In the genomic region with DNA sequence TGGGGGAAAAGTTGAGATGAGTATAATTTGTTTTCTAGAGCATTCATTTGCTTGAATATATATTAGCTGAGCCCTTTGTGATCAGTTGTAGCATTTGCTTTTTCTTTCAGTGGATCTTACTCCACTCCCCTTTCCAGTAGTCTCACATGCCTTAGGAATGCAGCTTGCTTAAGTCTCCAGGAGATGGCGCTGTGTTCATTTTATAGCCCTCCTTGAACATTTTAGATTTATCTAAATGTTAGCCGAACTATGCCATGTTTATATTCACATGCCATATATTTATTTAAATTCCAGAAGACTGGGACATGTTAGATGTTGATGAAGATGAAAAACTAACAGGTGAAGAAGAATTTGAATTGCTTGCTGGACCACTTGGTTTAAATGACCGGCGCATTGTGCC, we compare ENCODE assay signal across 9 mouse cellular contexts. TPM values are rescaled to one million over a fixed set of nuclear protein-coding genes. Genes with fewer than 3 reads are reported as not detected.
A peak's percentile ranks its signal among the peaks of the same experiment; 100 is the strongest.
DNase-seq lines count a peak whose midpoint lies in the region; ATAC-seq and TF ChIP-seq lines count a peak whose summit lies in the region.
"Had no signal": no experiment of that assay in that cellular context is flagged by ENCODE, and none has a peak within 500 bp of the region (broad histone marks: within the 10 kb centered on the region; RNA-seq: fewer than 3 reads in every experiment).

No protein-coding gene starts in this region.

- H3K36me3 ChIP-seq in heart, embryonic 10.5 days, result peaks cover 58% of the 10 kb centered on the region
- peaks cover 32% of the 10 kb centered on the region for H3K36me3 ChIP-seq in midbrain, postnatal 0 days (ENCODE audit: insufficient read depth, low read length)
- H3K36me3 ChIP-seq in midbrain, embryonic 16.5 days (ENCODE audit: control insufficient read depth, insufficient read depth, low read length), result peaks cover 24% of the 10 kb centered on the region

- peak; percentile 6 to 34 for DNase-seq in heart, adult 18-20 months
- no peak for DNase-seq in heart, embryonic 10.5 days (ENCODE audit: low spot score)
- peak; percentile 68 for DNase-seq in midbrain, postnatal 0 days (ENCODE audit: low spot score)
- DNase-seq in adrenal gland, postnatal 36 days, result peak; percentile 20 to 35
- DNase-seq in thymus, postnatal 14 days, result peak; percentile 59
- DNase-seq in layer of hippocampus, adult 9-11 months, result no peak

- H3K4me1 ChIP-seq in heart, embryonic 10.5 days, result no peaks in the 10 kb centered on the region
- no peaks in the 10 kb centered on the region for H3K4me1 ChIP-seq in midbrain, postnatal 0 days (ENCODE audit: insufficient read depth, low read length)
- H3K4me1 ChIP-seq in midbrain, embryonic 16.5 days (ENCODE audit: control insufficient read depth, insufficient read depth, low read length), result no peaks in the 10 kb centered on the region
- H3K4me1 ChIP-seq: limb, embryonic 15.5 days had no signal

- TF ChIP-seq CTCF in midbrain, postnatal 0 days (IDR thresholded peaks at IDR 0.05), result peak; percentile 78

- H3K9ac ChIP-seq in midbrain, postnatal 0 days (replicated peaks; ENCODE audit: low read length, poor library complexity, severe bottlenecking), result no peak overlapping the region
- no peak overlapping the region for H3K9ac ChIP-seq in midbrain, embryonic 16.5 days (ENCODE audit: low read depth, low read length)
- H3K9ac ChIP-seq: limb, embryonic 15.5 days had no signal

- H3K27me3 ChIP-seq in heart, embryonic 10.5 days (ENCODE audit: insufficient read depth, poor library complexity, severe bottlenecking), result no peaks in the 10 kb centered on the region
- H3K27me3 ChIP-seq in midbrain, postnatal 0 days (ENCODE audit: insufficient read depth, low read length), result no peaks in the 10 kb centered on the region
- H3K27me3 ChIP-seq in midbrain, embryonic 16.5 days (ENCODE audit: control insufficient read depth, insufficient read depth, low read depth, low read length), result no peaks in the 10 kb centered on the region
- H3K27me3 ChIP-seq: limb, embryonic 15.5 days had no signal

- WGBS in heart, embryonic 10.5 days, result 59% methylated on average over 4 of the region's 4 CpGs
- 56% methylated on average over 4 of the region's 4 CpGs for WGBS in midbrain, postnatal 0 days
- WGBS in midbrain, embryonic 16.5 days, result 60% methylated on average over 4 of the region's 4 CpGs

- no peak overlapping the region for H3K4me3 ChIP-seq in heart, embryonic 10.5 days
- H3K4me3 ChIP-seq in midbrain, postnatal 0 days (ENCODE audit: low read depth, low read length), result no peak overlapping the region
- H3K4me3 ChIP-seq in midbrain, embryonic 16.5 days (ENCODE audit: low read depth, low read length), result no peak overlapping the region
- H3K4me3 ChIP-seq: limb, embryonic 15.5 days had no signal

- no peak overlapping the region for H3K4me2 ChIP-seq in midbrain, postnatal 0 days (ENCODE audit: low read depth, low read length, poor library complexity, severe bottlenecking)
- no peak overlapping the region for H3K4me2 ChIP-seq in midbrain, embryonic 16.5 days (ENCODE audit: low read length)
- H3K4me2 ChIP-seq: limb, embryonic 15.5 days had no signal

- no peak for ATAC-seq in midbrain, postnatal 0 days (ENCODE audit: low FRiP score)
- no peak for ATAC-seq in midbrain, embryonic 16.5 days
- peak; percentile 42; the same call in 1 of the 2 replicates for ATAC-seq in granulocyte monocyte progenitor cell, adult 5-6 weeks (replicated peaks; ENCODE audit: poor library complexity, severe bottlenecking)

- H3K9me3 ChIP-seq in heart, embryonic 10.5 days, result no peaks in the 10 kb centered on the region
- H3K9me3 ChIP-seq in midbrain, postnatal 0 days (ENCODE audit: low read length), result no peaks in the 10 kb centered on the region
- no peaks in the 10 kb centered on the region for H3K9me3 ChIP-seq in midbrain, embryonic 16.5 days (replicated peaks; ENCODE audit: control insufficient read depth, low read length, poor library complexity, severe bottlenecking)
- H3K9me3 ChIP-seq: limb, embryonic 15.5 days had no signal

- H3K27ac ChIP-seq in heart, embryonic 10.5 days, result no peak overlapping the region
- no peak overlapping the region for H3K27ac ChIP-seq in midbrain, postnatal 0 days (ENCODE audit: low read depth, low read length)
- H3K27ac ChIP-seq in midbrain, embryonic 16.5 days (ENCODE audit: low read length), result no peak overlapping the region
- H3K27ac ChIP-seq: limb, embryonic 15.5 days had no signal

RNA-seq across cellular contexts. Expression of a gene that starts 49.3 kb away (rescaled TPM):
- 10 to 100 TPM; 35.6 to 38.2 TPM for total RNA-seq in heart, adult 18-20 months (2021)
- 38.9 and 70.4 TPM in 2 replicates for polyA plus RNA-seq in heart, embryonic 10.5 days (2016; fragmentation: Nextera tagmentation; extraction: Ambion mirVana)
- 0.28 and 0.60 TPM in 2 replicates for total RNA-seq in midbrain, postnatal 0 days (2014; rRNA removed)
- polyA plus RNA-seq in midbrain, postnatal 0 days (2015; fragmentation: Nextera tagmentation; extraction: Ambion mirVana), result 0.60 and 0.63 TPM in 2 replicates
- polyA plus RNA-seq in midbrain, embryonic 16.5 days (2015; fragmentation: Nextera tagmentation; extraction: Ambion mirVana), result 0.72 and 1.2 TPM in 2 replicates
- under 1 TPM; 0.30 to 0.63 TPM for total RNA-seq in adrenal gland, postnatal 36 days (2021)
- total RNA-seq in granulocyte monocyte progenitor cell, adult 5-6 weeks (2014; fragmentation: Nextera tagmentation), result 0.60 TPM in 1 of 2 replicates, not detected in the other
- total RNA-seq in granulocyte monocyte progenitor cell, adult 5-6 weeks (2017), result 0.62 and 1.0 TPM in 2 replicates

Comparison
In these comparisons a context has a peak if more than half of its experiments do, and no peak if none do; other contexts are left out.
1. DNase-seq: peak in heart, adult 18-20 months (2 of 2), midbrain, postnatal 0 days (single experiment), adrenal gland, postnatal 36 days (2 of 2) and thymus, postnatal 14 days (single experiment); none in heart, embryonic 10.5 days (single experiment) and layer of hippocampus, adult 9-11 months (single experiment).
2. RNA of a gene that starts 49.3 kb away (total RNA-seq): 35.6 to 38.2 TPM in heart, adult 18-20 months; 0.30 to 0.63 TPM in adrenal gland, postnatal 36 days, 0.60 to 1.0 TPM in granulocyte monocyte progenitor cell, adult 5-6 weeks and 0.28 to 0.60 TPM in midbrain, postnatal 0 days; every median in the first group is over 10 times any median in the second.